Mouse (Mus musculus) naive thymus-derived CD4-positive, alpha-beta T cell, adult 5 months (primary cell): ENCODE measurements around the gene Gtf2ird1. TPM values are rescaled to one million over a fixed set of nuclear protein-coding genes. Genes with fewer than 3 reads are reported as not detected.

Source experiments
- polyA plus RNA-seq: library from polyadenylated mRNA; unstranded; fragments of 100-300 nt; shearing (Covaris generic); gene quantifications from one replicate; pipeline ENCODE4 v1.2.1, GENCODE M21; 2017

The Gtf2ird1 gene
- polyA plus RNA-seq = 26.0 TPM

GRCm38 (mm10) chr5:134456503-134456962 is at the start of gene Gtf2ird1:
Gene Gtf2ird1, minus strand, starts transcription at chr5:134456716.

GRCm38 (mm10) chr5:134314688-134315622 is 141.6 kb downstream of the Gtf2ird1 start, which contains the start of gene Gtf2i:
Gene Gtf2i, minus strand, starts transcription at chr5:134314760.

Other genes starting within 250 kb of the Gtf2ird1 start
- gene Ncf1, start 227.1 kb downstream of the Gtf2ird1 start, polyA plus RNA-seq = 4.6 TPM
- 450 TPM for gene Gtf2i, start 142.0 kb downstream of the Gtf2ird1 start, polyA plus RNA-seq
- 1.2 TPM for gene Clip2, start 95.7 kb upstream of the Gtf2ird1 start, polyA plus RNA-seq
- gene Syna, start 103.5 kb upstream of the Gtf2ird1 start, polyA plus RNA-seq = not detected
- 117 TPM for gene Rfc2, start 124.7 kb upstream of the Gtf2ird1 start, polyA plus RNA-seq
- gene Lat2, start 158.3 kb upstream of the Gtf2ird1 start, polyA plus RNA-seq = 0.71 TPM
- 241 TPM for gene Eif4h, start 182.8 kb upstream of the Gtf2ird1 start, polyA plus RNA-seq
- 15.4 TPM for gene Limk1, start 231.9 kb upstream of the Gtf2ird1 start, polyA plus RNA-seq